Mouse (Mus musculus) neutrophil, adult 5-6 weeks (primary cell): ENCODE measurements around the gene Gramd1c. TPM values are rescaled to one million over a fixed set of nuclear protein-coding genes. Genes with fewer than 3 reads are reported as not detected.
A peak's percentile ranks its signal among the peaks of the same experiment; 100 is the strongest.

Experiments
- ATAC-seq: fragments of 151-379, 151-347 bp; 2 replicates; pipeline ENCODE4 v1.8.0; 2017; ENCODE audit warnings: mild to moderate bottlenecking, moderate TSS enrichment; ENCODE audit not compliant: insufficient number of reproducible peaks, poor library complexity, low FRiP score, severe bottlenecking; ENCODE audit errors: extremely low read depth
- total RNA-seq: library from RNA; stranded (forward); fragments of 200-1000 nt; gene quantifications from 2 replicates; pipeline ENCODE4 v1.2.3, GENCODE M21; 2017

Gene Gramd1c
- total RNA-seq, 1 experiment from 2014 or later: 4.5 TPM

GRCm38 (mm10) chr16:44026822-44027221, 36.3 kb downstream of the Gramd1c start:
- no peak for ATAC-seq

DNA sequence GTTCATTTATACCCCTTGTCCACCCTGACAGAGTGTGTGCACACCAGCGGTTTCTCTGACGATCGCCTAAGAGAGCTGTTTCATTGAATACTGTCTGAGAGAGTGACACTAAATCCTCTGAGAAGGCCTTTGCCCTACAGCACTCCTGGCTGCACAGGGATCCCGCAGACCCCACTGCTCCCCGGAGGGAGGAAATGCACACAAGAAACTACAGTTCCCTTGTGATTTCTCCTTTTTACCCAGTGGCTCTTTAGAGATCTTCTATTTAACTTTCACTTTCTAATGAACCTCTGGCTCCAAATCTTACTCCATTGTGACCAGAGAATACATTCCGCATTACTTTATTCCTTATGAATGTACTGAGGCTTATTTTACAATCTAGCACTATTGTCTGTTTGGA, 36.9 kb downstream of the Gramd1c start:
- ATAC-seq: 0 out of 2 replicates have a peak, but pooled peaks have one; percentile 16

- ATAC-seq: no peak
These were observed 44.1 kb downstream of the Gramd1c start for GRCm38 (mm10) chr16:44018986-44019548.

DNA sequence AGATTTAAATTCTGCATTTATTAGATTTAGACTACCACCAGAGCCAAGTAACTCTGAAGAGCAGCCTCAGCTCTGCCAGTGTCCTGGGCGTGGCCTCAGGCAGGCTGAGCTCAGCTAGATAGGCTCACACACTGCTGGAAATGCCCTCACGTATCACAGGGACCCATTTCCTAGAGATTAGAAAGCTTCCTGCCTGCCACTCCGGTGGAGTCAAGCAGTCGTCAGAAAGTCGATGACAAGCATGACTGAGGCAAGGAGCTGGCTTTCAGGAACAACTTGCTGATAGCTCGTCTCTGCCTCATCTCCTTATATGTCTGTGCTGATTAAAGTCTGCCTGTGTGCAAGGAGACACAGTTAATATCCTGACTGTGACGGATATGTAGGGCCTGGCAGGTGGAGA, 44.8 kb downstream of the Gramd1c start:
- no peak for ATAC-seq

DNA sequence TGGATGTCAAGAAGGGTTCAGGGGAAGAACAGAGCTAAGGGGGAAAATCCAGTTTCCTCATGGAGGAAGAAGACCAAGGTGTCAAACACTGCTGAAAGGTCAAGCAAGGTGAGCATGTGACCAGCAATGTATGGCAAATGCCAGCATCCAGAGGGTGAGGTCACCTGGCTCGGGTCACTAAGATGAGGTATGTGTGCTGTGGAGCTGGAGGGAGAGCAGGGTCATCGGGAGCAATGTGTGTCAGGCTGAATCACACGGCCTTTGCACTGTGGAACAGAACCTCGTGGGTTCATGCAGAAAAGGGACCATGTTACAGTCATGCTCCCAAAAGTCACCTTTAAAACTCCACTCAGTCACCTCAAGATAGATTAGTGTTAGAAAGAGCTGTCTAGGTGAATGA, 45.4 kb downstream of the Gramd1c start:
- ATAC-seq: no peak

- peak; percentile 83 for ATAC-seq
These were observed 47.0 kb downstream of the Gramd1c start for GRCm38 (mm10) chr16:44016164-44016563.

DNA sequence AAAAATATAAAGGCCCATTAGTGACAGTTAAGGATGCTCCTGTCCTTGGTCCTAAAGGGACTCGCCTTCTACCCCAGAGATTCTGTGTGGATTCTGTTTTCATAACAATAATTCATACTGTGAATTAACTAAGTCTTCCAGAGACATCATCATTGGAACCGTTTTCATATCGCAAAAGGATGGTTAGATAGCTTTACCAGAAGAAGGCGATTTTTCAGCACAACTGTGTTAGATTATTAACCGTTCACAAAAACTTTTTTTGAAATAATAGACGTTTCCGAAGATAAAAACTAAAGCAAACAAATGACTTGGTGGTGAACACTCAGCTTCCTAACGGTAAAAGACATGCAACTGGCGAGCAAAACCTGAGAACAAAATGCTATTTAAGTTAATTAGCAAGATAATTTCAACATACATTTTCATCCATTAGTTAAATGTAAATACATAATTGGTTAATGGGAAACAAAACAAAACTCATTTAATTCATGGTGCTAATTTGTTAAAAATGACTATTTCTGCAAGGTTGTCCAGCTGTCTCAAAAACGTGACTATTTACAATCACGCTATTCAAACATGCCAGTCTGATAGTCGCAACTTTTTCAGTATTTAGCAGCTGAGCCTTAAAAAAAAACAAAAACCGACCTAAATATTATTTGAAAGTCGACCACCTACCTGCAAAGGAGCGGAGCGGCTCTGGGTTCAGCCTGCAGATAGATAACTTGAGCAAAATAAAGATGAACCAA, 47.6 kb downstream of the Gramd1c start:
- no peak for ATAC-seq

DNA sequence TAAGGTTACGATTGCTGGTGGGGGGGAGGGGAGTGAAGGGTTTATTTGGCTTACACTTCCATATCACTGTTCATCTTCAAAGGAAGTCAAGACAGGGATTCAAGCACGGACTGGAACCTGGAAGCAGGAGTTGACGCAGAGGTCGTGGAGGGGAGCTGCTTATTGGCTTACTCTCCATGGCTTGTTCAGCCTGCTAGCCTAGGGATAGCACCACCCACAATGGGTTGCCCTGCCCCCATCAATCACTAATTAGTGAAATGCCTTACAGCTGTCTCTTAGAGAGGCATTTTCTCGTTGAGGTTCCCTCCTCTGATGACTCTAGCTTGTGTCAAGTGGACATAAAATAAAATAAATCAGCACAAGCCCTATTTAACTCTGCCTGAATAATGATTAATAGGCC, 52.1 kb downstream of the Gramd1c start:
- ATAC-seq: no peak

- ATAC-seq: no peak
These were observed 61.1 kb downstream of the Gramd1c start for GRCm38 (mm10) chr16:44002086-44002485.

DNA sequence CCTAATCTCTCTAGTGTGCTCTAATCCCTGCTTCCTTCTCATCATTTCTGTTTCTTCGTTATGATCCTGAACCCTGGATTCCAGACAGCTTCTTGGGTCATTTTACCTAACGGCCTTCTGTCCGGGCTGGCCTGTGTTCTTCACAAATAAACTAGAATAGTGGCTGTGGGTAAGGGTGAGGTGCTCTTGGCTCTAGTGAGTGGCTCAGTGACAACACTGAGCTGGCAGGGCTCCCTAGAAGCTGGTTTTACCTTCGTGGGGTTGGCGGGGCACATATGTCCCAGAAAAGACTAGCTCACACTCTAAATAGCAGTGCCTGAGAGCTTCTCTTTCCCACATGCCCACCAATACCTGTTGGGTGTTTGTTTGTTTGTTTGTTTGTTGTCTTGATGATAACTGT, 63.6 kb downstream of the Gramd1c start:
- ATAC-seq: no peak

DNA sequence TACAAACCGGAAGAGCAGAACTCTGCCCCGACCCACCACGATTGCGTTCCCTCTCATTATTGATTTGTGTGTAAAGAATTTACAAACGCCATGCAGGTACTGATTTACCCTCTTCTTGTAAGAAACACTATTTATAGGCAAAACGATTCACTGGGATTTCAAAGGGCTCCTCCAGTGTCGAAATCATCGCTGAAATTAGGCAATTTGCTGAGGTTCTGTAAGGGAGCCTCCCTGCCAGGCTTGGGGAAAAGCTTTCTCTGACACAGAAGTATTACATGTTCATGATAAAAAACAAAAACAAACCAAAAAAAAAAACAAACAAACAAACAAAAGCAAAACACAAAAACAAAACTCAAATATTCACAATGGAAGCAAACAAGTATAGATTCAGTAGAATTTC, 64.0 kb downstream of the Gramd1c start:
- no peak for ATAC-seq

DNA sequence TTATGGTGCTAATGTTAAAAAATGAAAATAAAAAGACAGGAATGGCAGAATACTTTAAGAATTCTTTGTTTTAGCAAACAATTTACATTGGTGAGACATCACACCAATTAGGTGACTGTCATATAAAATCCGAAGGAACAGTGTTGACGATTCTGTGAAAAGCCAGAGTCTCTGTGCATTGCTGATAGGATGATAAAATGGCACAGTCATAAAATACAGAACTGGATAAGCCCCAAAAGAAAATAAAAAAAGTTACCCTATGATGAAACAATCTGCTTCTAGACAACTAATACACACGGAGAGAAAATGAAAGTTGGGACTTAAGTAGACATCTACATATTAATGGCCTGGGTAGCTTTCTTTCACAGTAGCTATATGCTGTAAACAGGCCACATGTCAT, 68.5 kb downstream of the Gramd1c start:
- ATAC-seq: no peak

DNA sequence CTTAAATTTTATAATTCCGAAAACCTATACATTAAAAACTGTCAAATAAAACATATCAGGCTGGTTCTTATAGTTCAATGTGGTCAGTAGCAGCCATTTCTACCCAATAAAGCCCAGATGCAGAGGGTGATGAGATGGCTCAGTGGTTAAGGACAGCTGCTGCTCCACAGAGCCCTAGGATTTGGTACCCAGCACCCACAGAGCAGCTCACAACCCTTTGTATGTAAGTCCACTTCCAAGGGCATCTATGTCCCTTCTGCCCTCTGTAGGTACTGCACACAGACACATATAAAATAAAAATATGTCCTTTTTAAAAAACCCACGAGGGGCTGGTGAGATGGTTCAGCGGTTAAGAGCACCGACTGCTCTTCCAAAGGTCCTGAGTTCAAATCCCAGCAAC, 76.8 kb downstream of the Gramd1c start:
- no peak for ATAC-seq

DNA sequence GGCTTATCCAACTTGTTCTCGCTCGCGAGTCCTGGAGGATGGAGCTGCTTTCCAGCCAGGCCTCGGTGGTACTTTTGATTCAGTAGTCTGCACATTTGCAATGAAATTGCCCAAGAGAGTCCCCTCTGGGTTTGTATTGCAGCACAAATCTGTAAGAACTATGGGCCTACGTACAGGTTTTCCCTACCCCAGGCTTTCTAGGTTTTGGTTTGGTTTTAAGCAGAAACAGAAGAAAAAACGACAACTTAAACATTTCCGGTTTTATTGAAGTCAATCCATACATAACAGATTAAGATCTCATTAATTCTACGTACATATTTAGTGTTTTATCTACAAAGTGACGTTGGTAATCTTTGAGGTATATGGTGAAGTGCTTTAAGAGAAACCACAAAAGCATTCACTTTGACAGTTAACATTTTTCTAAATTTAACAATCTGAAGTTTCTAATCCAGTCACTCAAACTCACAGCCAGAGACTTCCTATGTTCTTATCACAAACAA, 83.0 kb downstream of the Gramd1c start:
- no peak for ATAC-seq

GRCm38 (mm10) chr16:43979328-43980109, 83.6 kb downstream of the Gramd1c start, which contains the start of gene Zdhhc23:
TSS of gene Zdhhc23 (minus strand) at chr16:43979791.
- ATAC-seq: peak; percentile 24; the same call in 1 of the 2 replicates

DNA sequence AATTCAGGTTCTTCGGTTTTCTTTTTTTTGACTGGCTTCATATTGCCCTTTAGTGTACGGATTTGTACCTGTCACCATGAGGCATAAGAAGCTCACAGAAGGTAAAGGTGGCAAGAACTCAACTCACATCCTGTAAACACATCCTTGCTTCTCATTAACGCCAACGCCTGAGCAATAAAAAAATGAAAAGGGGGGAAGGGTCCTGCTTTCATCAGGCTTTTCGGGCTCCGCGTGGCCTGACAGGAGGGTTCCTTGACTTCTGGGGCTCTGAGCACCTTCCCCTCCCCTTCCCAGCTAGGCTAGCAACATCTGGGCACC, 84.2 kb downstream of the Gramd1c start:
- ATAC-seq: no peak

- no peak for ATAC-seq
These were observed 89.4 kb downstream of the Gramd1c start for GRCm38 (mm10) chr16:43973606-43974220.

- no peak for ATAC-seq
These were observed 90.0 kb downstream of the Gramd1c start for GRCm38 (mm10) chr16:43973147-43973546.

DNA sequence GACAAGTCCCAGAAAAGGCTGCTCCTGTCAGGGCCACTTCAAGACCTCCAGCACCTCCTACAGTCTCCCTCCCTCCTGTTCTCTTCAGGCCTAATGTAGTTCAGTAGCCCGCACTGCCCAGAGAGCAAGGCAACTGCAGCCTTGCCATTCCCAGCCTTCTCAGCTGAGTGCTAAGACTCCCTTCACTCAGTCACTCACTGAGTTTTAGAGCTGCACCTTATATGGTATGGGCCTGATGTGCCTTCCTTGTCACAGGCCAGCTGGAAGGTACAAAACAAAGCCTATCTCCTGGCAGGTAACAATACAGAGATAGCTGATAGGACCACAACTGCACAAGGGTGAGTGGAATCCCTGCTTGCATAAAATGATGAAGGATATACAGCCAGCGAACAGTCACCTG, 90.8 kb downstream of the Gramd1c start:
- ATAC-seq: no peak
